Mouse (Mus musculus): ENCODE data around the gene Prcc. TPM values are rescaled to one million over a fixed set of nuclear protein-coding genes. Genes with fewer than 3 reads are reported as not detected.
"Not testable (repeated sequence)": the region's sequence is repeated elsewhere in the genome, so short reads cannot be mapped to it uniquely, and the experiment has no call there.

The Prcc gene
- polyA plus RNA-seq, 1 experiment = 54.5 TPM

GRCm38 (mm10) chr3:87906981-87907857 is 21.8 kb upstream of the Prcc start:
- no peak for DNase-seq
- H3K36me3 ChIP-seq (ENCODE audit: control insufficient read depth, insufficient read depth, low read length) = no peaks in the 10 kb centered on the region
- peaks cover 31% of the 10 kb centered on the region for H3K4me1 ChIP-seq (replicated peaks; ENCODE audit: control insufficient read depth, insufficient read depth, low read length)
- TF ChIP-seq CTCF (IDR thresholded peaks at IDR 0.05; ENCODE audit: borderline replicate concordance, control insufficient read depth, extremely low read depth, insufficient read depth, low read length, poor library complexity) = no peak
- no peak for TF ChIP-seq POLR2A (IDR thresholded peaks at IDR 0.05; ENCODE audit: control insufficient read depth, extremely low read depth, insufficient read depth, low read length, poor library complexity)
- peak overlapping the region; percentile 9; the same call in 1 of the 2 replicates for H3K27ac ChIP-seq (ENCODE audit: control insufficient read depth, insufficient read depth, low read length)
- H3K4me3 ChIP-seq (ENCODE audit: control insufficient read depth, insufficient read depth, low read length) = peak overlapping the region; percentile 100
- under 1% methylated on average over 27 of the region's 27 CpGs for WGBS
- no peaks in the 10 kb centered on the region for H3K27me3 ChIP-seq (ENCODE audit: control insufficient read depth, insufficient read depth, low read length)

- Histone ChIP-seq H3K27ac (ENCODE audit: control insufficient read depth, insufficient read depth, low read length) (peak overlapping the region; percentile 40), H3K27me3 (ENCODE audit: control insufficient read depth, insufficient read depth, low read length) (no peaks in the 10 kb centered on the region), H3K4me3 (ENCODE audit: control insufficient read depth, insufficient read depth, low read length) (peak overlapping the region; percentile 100), H3K4me1 (replicated peaks; ENCODE audit: control insufficient read depth, insufficient read depth, low read length) (peaks cover 31% of the 10 kb centered on the region), H3K36me3 (ENCODE audit: control insufficient read depth, insufficient read depth, low read length) (no peaks in the 10 kb centered on the region)
- no peak for DNase-seq
- WGBS = under 1% methylated on average over 45 of the region's 47 CpGs
- TF ChIP-seq CTCF (IDR thresholded peaks at IDR 0.05; ENCODE audit: borderline replicate concordance, control insufficient read depth, extremely low read depth, insufficient read depth, low read length, poor library complexity) = no peak
- TF ChIP-seq POLR2A (IDR thresholded peaks at IDR 0.05; ENCODE audit: control insufficient read depth, extremely low read depth, insufficient read depth, low read length, poor library complexity) = no peak
Observed at GRCm38 (mm10) chr3:87906601-87906980, 21.2 kb upstream of the Prcc start.

- H3K36me3 ChIP-seq (ENCODE audit: control insufficient read depth, insufficient read depth, low read length) = no peaks in the 10 kb centered on the region
- TF ChIP-seq POLR2A (IDR thresholded peaks at IDR 0.05; ENCODE audit: control insufficient read depth, extremely low read depth, insufficient read depth, low read length, poor library complexity) (peak; percentile 46; the same call in 1 of the 2 replicates), CTCF (IDR thresholded peaks at IDR 0.05; ENCODE audit: borderline replicate concordance, control insufficient read depth, extremely low read depth, insufficient read depth, low read length, poor library complexity) (peak; percentile 71; the same call in 1 of the 2 replicates)
- peak within 1 kb of the TSS; percentile 100 for H3K4me3 ChIP-seq (ENCODE audit: control insufficient read depth, insufficient read depth, low read length)
- WGBS = under 1% methylated on average over 57 of the region's 57 CpGs
- H3K27ac ChIP-seq (ENCODE audit: control insufficient read depth, insufficient read depth, low read length) = peak within 1 kb of the TSS; percentile 40
- H3K4me1 ChIP-seq (replicated peaks; ENCODE audit: control insufficient read depth, insufficient read depth, low read length) = peaks cover 31% of the 10 kb centered on the region
- H3K27me3 ChIP-seq (ENCODE audit: control insufficient read depth, insufficient read depth, low read length) = no peaks in the 10 kb centered on the region
- DNase-seq = peak; percentile 95
Observed at GRCm38 (mm10) chr3:87905880-87906485, 20.6 kb upstream of the Prcc start, which contains the start of gene Hdgf. Hdgf (plus strand) TSS chr3:87906321.

- Histone ChIP-seq H3K4me3 (ENCODE audit: control insufficient read depth, insufficient read depth, low read length) (no peak overlapping the region), H3K36me3 (ENCODE audit: control insufficient read depth, insufficient read depth, low read length) (no peaks in the 10 kb centered on the region), H3K4me1 (replicated peaks; ENCODE audit: control insufficient read depth, insufficient read depth, low read length) (peaks cover 16% of the 10 kb centered on the region), H3K27me3 (ENCODE audit: control insufficient read depth, insufficient read depth, low read length) (no peaks in the 10 kb centered on the region), H3K27ac (ENCODE audit: control insufficient read depth, insufficient read depth, low read length) (no peak overlapping the region)
- DNase-seq = no peak
- no peak for TF ChIP-seq CTCF (IDR thresholded peaks at IDR 0.05; ENCODE audit: borderline replicate concordance, control insufficient read depth, extremely low read depth, insufficient read depth, low read length, poor library complexity)
- no peak for TF ChIP-seq POLR2A (IDR thresholded peaks at IDR 0.05; ENCODE audit: control insufficient read depth, extremely low read depth, insufficient read depth, low read length, poor library complexity)
- WGBS = 90% methylated on average over 5 of the region's 5 CpGs
Observed at GRCm38 (mm10) chr3:87903821-87904220, 18.4 kb upstream of the Prcc start.

- not testable (repeated sequence) for H3K4me1 ChIP-seq (replicated peaks; ENCODE audit: control insufficient read depth, insufficient read depth, low read length); H3K4me3 ChIP-seq (ENCODE audit: control insufficient read depth, insufficient read depth, low read length); H3K27ac ChIP-seq (ENCODE audit: control insufficient read depth, insufficient read depth, low read length); H3K36me3 ChIP-seq (ENCODE audit: control insufficient read depth, insufficient read depth, low read length); H3K27me3 ChIP-seq (ENCODE audit: control insufficient read depth, insufficient read depth, low read length); DNase-seq
- 80% methylated on average over 6 of the region's 6 CpGs for WGBS
Observed at GRCm38 (mm10) chr3:87901959-87902358, 16.6 kb upstream of the Prcc start.

- Histone ChIP-seq H3K4me3 (ENCODE audit: control insufficient read depth, insufficient read depth, low read length) (no peak overlapping the region), H3K36me3 (ENCODE audit: control insufficient read depth, insufficient read depth, low read length) (no peaks in the 10 kb centered on the region), H3K27ac (ENCODE audit: control insufficient read depth, insufficient read depth, low read length) (no peak overlapping the region), H3K27me3 (ENCODE audit: control insufficient read depth, insufficient read depth, low read length) (no peaks in the 10 kb centered on the region), H3K4me1 (replicated peaks; ENCODE audit: control insufficient read depth, insufficient read depth, low read length) (no peaks in the 10 kb centered on the region)
- no peak for TF ChIP-seq POLR2A (IDR thresholded peaks at IDR 0.05; ENCODE audit: control insufficient read depth, extremely low read depth, insufficient read depth, low read length, poor library complexity)
- no peak for TF ChIP-seq CTCF (IDR thresholded peaks at IDR 0.05; ENCODE audit: borderline replicate concordance, control insufficient read depth, extremely low read depth, insufficient read depth, low read length, poor library complexity)
- DNase-seq = no peak
- 13% methylated on average over 1 of the region's 1 CpGs for whole genome bisulfite sequencing
Observed at GRCm38 (mm10) chr3:87901036-87901624, 15.7 kb upstream of the Prcc start.
